Mouse (Mus musculus) lung, embryonic 16.5 days (tissue): ENCODE results near the gene Snapin. TPM values are rescaled to one million over a fixed set of nuclear protein-coding genes. Genes with fewer than 3 reads are reported as not detected.
A peak's percentile ranks its signal among the peaks of the same experiment; 100 is the strongest.

Source experiments
- ATAC-seq: fragments of 200-750 bp; cut with Nextera tagmentation; 2 replicates; pipeline ENCODE4 v1.8.0; 2017; ENCODE audit warnings: low read depth, mild to moderate bottlenecking, moderate library complexity
- H3K27ac ChIP-seq: fragments of 300-500 bp; sonication (generic); 2 replicates; pipeline ENCODE4 v1.5.1; 2014; ENCODE audit warnings: mild to moderate bottlenecking, control low read depth, low read length
- H3K27me3 ChIP-seq: fragments of 300-500 bp; sonication (generic); 2 replicates; pipeline ENCODE4 v1.6.1; 2014; ENCODE audit warnings: low read depth, low read length, mixed read lengths; ENCODE audit not compliant: control insufficient read depth, insufficient read depth
- H3K36me3 ChIP-seq: fragments of 300-500 bp; sonication (generic); 2 replicates; pipeline ENCODE4 v1.6.1; 2014; ENCODE audit warnings: low read length; ENCODE audit not compliant: control insufficient read depth, insufficient read depth
- H3K4me1 ChIP-seq: fragments of 300-500 bp; sonication (generic); replicated peaks from 2 replicates; pipeline ENCODE4 v1.6.1; 2014; ENCODE audit warnings: low read length, mixed read lengths; ENCODE audit not compliant: control insufficient read depth, insufficient read depth
- H3K4me2 ChIP-seq: fragments of 300-500 bp; sonication (generic); 2 replicates; pipeline ENCODE4 v1.6.1; 2014; ENCODE audit warnings: low read depth, low read length, control low read depth
- H3K4me3 ChIP-seq: fragments of 300-500 bp; sonication (generic); 2 replicates; pipeline ENCODE4 v1.5.1; 2014; ENCODE audit warnings: mild to moderate bottlenecking, low read length, control low read depth
- H3K9ac ChIP-seq: fragments of 300-500 bp; sonication (generic); 2 replicates; pipeline ENCODE4 v1.6.1; 2014; ENCODE audit warnings: low read length, control low read depth
- H3K9me3 ChIP-seq: fragments of 300-500 bp; sonication (generic); 2 replicates; pipeline ENCODE4 v1.6.1; 2016; ENCODE audit warnings: low read length; ENCODE audit not compliant: control insufficient read depth
- WGBS: fragments of 180-500 bp; shearing (Covaris S2); extraction: QIAGEN DNeasy Blood & Tissue Kit; methylation state at CpG from one replicate; pipeline ENCODE4 v1.1.7; 2014; 5-methylcytosine and 5-hydroxymethylcytosine counted together
- polyA plus RNA-seq: library from polyadenylated mRNA; unstranded; fragments of >200 nt; fragmentation: Nextera tagmentation; extraction: Ambion mirVana; gene quantifications from 2 replicates; pipeline ENCODE4 v1.2.1, GENCODE M21; 2015

The Snapin gene
- polyA plus RNA-seq, 1 experiment from 2014 or later: 86.4 TPM

GRCm38 (mm10) chr3:90450874-90451273 lies 40.0 kb downstream of the Snapin start:
- H3K27ac ChIP-seq: peak overlapping the region; percentile 62
- H3K4me3 ChIP-seq: peak overlapping the region; percentile 25; the same call in 1 of the 2 replicates
- no peaks in the 10 kb centered on the region for H3K9me3 ChIP-seq
- no peak for ATAC-seq
- peaks cover 8% of the 10 kb centered on the region for H3K4me1 ChIP-seq
- H3K9ac ChIP-seq: peak overlapping the region; percentile 45
- no peaks in the 10 kb centered on the region for H3K36me3 ChIP-seq
- H3K27me3 ChIP-seq: no peaks in the 10 kb centered on the region
- H3K4me2 ChIP-seq: peak overlapping the region; percentile 45
- 18% methylated on average over 12 of the region's 12 CpGs for WGBS

GRCm38 (mm10) chr3:90448626-90449025 lies 42.2 kb downstream of the Snapin start:
- no peak overlapping the region for H3K4me2 ChIP-seq
- peaks cover 2% of the 10 kb centered on the region; the same call in 1 of the 2 replicates for H3K9me3 ChIP-seq
- peaks cover 10% of the 10 kb centered on the region for H3K4me1 ChIP-seq
- no peaks in the 10 kb centered on the region for H3K36me3 ChIP-seq
- no peaks in the 10 kb centered on the region for H3K27me3 ChIP-seq
- H3K27ac ChIP-seq: peak overlapping the region; percentile 35
- no peak for ATAC-seq
- H3K4me3 ChIP-seq: no peak overlapping the region
- H3K9ac ChIP-seq: no peak overlapping the region
- WGBS: 49% methylated on average over 6 of the region's 6 CpGs

- Histone ChIP-seq H3K27me3 (no peaks in the 10 kb centered on the region), H3K9ac (peak overlapping the region; percentile 54), H3K36me3 (no peaks in the 10 kb centered on the region), H3K4me3 (peak overlapping the region; percentile 35), H3K9me3 (peaks cover 3% of the 10 kb centered on the region; the same call in 1 of the 2 replicates), H3K27ac (peak overlapping the region; percentile 95), H3K4me2 (peak overlapping the region; percentile 52), H3K4me1 (peaks cover 10% of the 10 kb centered on the region)
- ATAC-seq: peak; percentile 32
- WGBS: 29% methylated on average over 7 of the region's 7 CpGs
Observed at GRCm38 (mm10) chr3:90447123-90447494, 43.7 kb downstream of the Snapin start.

GRCm38 (mm10) chr3:90446389-90447122 lies 44.3 kb downstream of the Snapin start:
- no peaks in the 10 kb centered on the region for H3K36me3 ChIP-seq
- H3K4me1 ChIP-seq: peaks cover 10% of the 10 kb centered on the region
- peak overlapping the region; percentile 35 for H3K4me3 ChIP-seq
- H3K27me3 ChIP-seq: no peaks in the 10 kb centered on the region
- ATAC-seq: peak; percentile 96
- peak overlapping the region; percentile 52 for H3K4me2 ChIP-seq
- WGBS: 1% methylated on average over 17 of the region's 17 CpGs
- peaks cover 3% of the 10 kb centered on the region; the same call in 1 of the 2 replicates for H3K9me3 ChIP-seq
- H3K27ac ChIP-seq: peak overlapping the region; percentile 95
- H3K9ac ChIP-seq: peak overlapping the region; percentile 54

GRCm38 (mm10) chr3:90445417-90446200 lies 45.2 kb downstream of the Snapin start:
- H3K4me2 ChIP-seq: peak overlapping the region; percentile 52
- 51% methylated on average over 11 of the region's 11 CpGs for WGBS
- peak; percentile 26; the same call in 1 of the 2 replicates for ATAC-seq
- H3K27ac ChIP-seq: peak overlapping the region; percentile 95
- no peaks in the 10 kb centered on the region for H3K27me3 ChIP-seq
- H3K4me1 ChIP-seq: peaks cover 7% of the 10 kb centered on the region; the same call in 1 of the 2 replicates
- no peak overlapping the region; the same call in 1 of the 2 replicates for H3K4me3 ChIP-seq
- H3K36me3 ChIP-seq: no peaks in the 10 kb centered on the region
- 0 out of 2 replicates have a peak overlapping the region, but pooled peaks have one; percentile 47 for H3K9ac ChIP-seq
- peaks cover 3% of the 10 kb centered on the region; the same call in 1 of the 2 replicates for H3K9me3 ChIP-seq

- Histone ChIP-seq H3K27ac (no peak overlapping the region), H3K27me3 (no peaks in the 10 kb centered on the region), H3K4me3 (no peak overlapping the region), H3K4me2 (no peak overlapping the region), H3K36me3 (no peaks in the 10 kb centered on the region), H3K4me1 (peaks cover 7% of the 10 kb centered on the region; the same call in 1 of the 2 replicates), H3K9ac (no peak overlapping the region), H3K9me3 (peaks cover 3% of the 10 kb centered on the region; the same call in 1 of the 2 replicates)
- 87% methylated on average over 3 of the region's 3 CpGs for WGBS
- ATAC-seq: no peak
Observed at GRCm38 (mm10) chr3:90443977-90444376, 46.9 kb downstream of the Snapin start.

- Histone ChIP-seq H3K27ac (no peak overlapping the region), H3K9ac (no peak overlapping the region), H3K4me2 (no peak overlapping the region), H3K9me3 (peaks cover 3% of the 10 kb centered on the region; the same call in 1 of the 2 replicates), H3K4me3 (no peak overlapping the region), H3K27me3 (no peaks in the 10 kb centered on the region), H3K4me1 (peaks cover 2% of the 10 kb centered on the region; the same call in 1 of the 2 replicates), H3K36me3 (no peaks in the 10 kb centered on the region)
- ATAC-seq: no peak
- WGBS: 89% methylated on average over 2 of the region's 2 CpGs
Observed at GRCm38 (mm10) chr3:90440756-90441155, 50.1 kb downstream of the Snapin start.
